Mouse (Mus musculus): Measurements from ENCODE around the gene Hoxb3. TPM values are rescaled to one million over a fixed set of nuclear protein-coding genes. Genes with fewer than 3 reads are reported as not detected.

The Hoxb3 gene
- polyA plus RNA-seq (2017; shearing (Covaris generic)): under 1 TPM in 1 of 2 experiments, not detected in 1; 0.25 TPM

DNA sequence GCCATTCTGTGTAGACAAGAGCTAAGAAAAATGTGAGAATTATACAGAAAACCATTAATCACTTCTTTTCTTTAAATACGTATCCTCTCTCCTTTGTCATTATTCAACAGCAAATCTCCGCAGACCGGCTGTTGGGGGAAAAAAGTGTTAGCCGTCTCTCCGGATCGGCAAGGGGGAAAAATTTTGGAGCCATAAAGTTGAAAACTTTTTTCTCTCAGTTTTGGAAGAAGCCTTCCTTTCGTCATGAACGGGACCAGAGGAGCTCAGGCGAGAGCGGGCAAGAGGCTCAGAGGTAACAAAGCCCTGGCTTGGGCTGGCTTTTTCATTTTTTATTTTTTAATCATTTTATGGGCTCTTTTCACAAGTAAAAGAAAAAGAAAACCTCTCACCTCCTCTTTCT, at the start of gene Hoxb3:
Gene Hoxb3 (plus strand): TSS at position 173 of the 400 bp plus-strand sequence.

DNA sequence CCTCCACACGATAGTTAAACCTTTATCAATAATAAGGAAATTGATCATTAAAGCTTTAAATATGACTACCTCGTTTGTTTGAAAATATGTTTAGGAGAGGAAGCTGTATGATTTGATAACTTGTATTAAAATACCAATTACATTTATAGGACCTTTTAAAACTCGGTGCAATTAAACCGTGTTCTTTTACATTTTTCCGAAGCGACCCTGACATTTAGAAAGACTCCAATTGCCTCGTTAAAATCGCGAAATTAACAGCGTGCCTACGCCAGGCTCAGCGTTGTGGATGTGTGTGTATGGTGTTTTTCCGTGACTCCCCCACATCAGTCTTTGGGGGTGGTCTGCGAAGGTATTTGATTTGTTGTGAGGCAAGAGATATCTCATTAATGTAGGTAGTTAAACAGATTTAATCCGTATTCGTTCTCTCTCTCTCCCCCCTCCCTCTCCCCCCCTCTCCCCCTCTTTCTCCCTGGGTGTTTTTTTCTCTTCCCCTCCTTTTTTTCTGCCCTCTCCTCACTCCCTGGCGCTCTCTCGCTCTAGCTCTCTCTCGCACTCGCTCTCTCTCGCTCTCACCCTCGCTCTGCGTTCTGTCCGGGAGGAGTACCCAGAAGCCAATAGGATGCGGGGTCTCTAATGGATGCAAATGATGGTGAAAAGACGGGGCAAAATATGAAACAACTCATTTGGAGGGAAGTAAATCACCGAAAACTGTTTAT, 41.1 kb upstream of the Hoxb3 start, which contains the start of gene Hoxb8:
Gene Hoxb8 (plus strand): TSS at position 51 of the 716 bp plus-strand sequence.

DNA sequence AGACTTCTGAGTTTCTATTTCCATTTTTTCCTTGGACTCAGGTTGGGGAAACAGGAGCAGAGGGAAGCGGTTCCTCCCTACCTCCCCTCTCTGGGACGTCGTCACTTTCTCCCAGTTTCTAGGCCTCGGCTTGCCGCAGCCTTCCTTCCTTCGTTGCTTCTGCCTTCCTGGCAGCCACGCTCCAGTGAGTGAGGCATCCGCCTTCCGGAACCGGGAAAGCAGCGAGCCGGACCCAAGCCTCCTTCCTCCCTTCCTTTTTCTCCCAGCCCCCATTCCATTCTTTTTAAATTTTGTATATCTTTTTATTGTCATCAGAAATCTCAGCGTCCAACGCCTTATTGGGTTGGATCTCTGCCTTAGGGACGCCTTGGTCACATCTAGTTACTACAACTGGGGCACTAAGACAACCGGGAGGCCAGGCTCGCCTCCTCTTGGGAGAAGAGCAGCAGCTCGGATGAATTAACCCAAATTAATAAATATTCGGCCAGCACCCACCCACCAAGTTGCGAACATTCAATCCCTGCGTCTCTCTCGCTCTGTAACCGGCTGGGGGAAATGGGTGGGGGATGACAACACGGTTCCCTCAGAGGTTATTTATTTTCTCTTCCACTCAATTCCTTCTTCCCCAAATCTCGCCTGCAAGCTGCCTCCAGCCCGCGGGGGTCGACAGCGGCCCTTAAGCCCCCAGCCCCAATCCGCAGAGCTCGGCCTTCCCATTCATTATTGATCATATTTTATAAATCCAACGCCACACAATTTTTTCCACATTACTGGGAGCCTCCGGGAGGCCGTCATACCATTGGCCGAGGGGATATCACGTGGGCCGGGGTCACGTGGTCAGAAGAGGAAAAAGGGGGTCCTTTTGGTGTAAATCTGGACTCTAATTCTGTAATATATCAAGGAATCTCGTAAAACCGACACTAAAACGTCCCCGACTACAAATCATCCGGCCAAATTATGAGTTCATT, 37.1 kb upstream of the Hoxb3 start, which contains the start of gene Hoxb7:
Gene Hoxb7 (plus strand): TSS at position 853 of the 968 bp plus-strand sequence.

DNA sequence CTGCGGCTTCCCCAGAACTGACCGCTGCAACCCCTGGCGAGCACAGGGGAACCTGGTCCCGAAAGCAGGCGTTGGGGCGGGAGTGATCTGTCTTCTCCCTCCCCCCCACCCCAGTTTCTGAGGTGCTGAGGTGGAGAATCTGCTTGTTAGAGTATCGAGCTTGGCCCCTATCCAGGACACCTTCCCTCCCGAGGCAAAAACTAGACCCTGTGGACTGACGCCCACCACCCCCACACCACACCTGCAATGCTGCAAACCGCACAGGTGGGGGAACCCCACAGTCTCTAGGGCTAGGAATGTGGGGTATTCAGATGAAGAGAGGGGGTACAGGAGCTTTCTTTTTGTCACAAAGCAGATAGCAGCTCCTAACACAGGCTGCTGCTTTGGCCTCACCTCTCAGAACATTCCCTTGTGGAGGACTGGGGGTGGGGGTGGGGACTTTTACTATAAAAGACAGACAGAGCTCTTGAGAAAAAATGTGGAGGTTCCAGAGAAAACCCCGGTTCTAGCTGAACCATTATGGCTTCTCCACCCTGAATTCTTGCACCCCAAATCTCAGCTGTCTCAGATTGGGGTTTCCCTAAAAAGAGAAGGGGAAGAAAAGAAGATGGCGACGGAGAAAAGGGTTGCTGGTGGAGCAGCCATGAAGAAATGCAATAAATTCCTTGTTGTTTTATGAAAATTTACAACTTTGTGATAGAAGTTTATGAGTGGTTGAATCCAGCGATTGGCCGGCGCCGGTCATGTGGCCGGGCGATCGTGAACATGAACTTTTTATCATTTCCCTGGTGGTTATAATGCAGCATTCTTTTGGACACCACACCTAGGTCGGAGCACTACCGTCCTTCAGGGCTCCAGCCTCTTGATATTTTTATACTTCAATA, 31.2 kb upstream of the Hoxb3 start, which contains the start of gene Hoxb6:
Gene Hoxb6 (plus strand): TSS at position 796 of the 884 bp plus-strand sequence.

DNA sequence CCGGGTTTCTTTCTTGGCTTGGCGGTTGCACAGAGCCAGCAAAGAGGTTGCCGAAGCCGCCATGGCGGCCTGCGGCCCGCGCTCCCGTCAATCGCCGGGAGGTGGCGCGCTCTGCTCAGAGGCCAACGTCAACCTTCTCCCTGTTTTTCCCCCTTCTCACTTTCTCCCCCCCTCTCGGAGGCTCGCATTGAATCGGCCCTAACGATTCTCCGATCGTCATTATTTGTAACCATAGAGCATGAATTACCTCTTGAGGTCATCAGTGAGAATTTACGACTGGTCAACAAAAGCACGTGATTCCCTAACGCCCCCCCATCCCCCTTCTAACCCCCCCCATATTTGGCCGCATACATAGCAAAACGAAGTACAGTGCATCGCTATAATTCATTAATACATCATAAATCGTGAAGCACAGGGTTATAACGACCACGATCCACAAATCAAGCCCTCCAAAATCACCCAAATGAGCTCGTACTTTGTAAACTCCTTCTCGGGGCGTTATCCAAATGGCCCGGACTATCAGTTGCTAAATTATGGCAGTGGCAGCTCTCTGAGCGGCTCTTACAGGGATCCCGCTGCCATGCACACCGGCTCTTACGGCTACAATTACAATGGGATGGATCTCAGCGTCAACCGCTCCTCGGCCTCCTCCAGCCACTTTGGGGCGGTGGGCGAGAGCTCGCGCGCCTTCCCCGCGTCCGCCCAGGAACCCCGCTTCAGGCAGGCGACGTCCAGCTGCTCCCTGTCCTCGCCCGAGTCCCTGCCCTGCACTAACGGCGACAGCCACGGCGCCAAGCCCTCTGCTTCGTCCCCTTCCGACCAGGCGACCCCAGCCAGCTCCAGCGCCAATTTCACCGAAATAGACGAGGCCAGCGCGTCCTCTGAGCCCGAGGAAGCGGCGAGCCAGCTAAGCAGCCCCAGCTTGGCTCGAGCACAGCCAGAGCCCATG, 19.7 kb upstream of the Hoxb3 start, which contains the start of gene Hoxb5:
Gene Hoxb5 (plus strand): TSS at position 186 of the 949 bp plus-strand sequence.

DNA sequence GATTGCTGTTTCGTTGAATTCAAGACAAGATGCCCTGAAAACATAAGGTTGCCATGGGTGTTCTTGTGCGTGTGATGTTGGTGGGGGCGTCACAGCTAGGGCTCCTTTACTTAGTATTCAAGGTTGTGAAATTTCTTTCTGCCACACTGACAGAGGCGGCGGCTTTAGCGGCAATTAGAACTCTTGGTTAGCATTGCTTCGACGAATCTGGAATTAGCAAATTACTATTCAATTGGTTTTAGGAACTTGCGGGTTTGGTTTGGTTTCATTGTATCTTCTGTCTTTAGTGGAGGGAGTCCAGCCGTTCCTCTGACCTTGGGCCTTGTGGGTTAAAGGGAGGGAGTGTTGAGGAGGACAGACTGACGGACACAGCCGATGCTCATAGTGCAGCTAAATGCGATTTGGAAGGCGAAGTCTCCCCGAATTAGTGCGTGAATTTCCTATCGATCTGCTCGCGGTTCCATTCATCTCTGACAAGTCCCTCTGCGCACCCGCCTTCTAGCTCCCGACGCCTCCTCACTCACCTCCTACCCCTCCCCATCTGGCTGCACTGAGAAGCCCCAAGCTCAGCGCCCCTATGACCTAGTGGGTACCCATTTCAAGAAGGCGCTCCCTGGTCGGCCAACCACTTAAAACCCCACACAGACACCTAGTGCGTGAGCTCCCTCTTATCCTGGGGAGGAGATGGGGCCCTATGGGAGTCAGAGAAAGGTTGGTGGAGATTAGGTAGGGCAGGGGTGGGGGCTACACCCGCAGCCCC, 5.3 kb upstream of the Hoxb3 start, which contains the start of gene Hoxb4:
Gene Hoxb4 (plus strand): TSS at position 660 of the 760 bp plus-strand sequence.

DNA sequence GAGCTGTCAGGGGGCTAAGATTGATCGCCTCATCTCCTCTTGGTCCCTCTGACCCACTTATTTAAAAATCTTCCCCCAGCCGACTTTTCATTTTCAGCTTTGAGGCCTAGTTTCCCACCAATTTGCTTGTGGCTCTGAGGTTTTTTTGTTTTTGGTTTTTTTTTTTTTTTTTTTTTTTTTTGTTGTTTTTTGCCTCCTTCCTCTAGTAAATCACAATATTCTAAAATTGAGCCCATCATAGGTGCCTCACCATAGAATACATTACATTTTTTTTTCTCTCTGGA, 27.2 kb downstream of the Hoxb3 start, which contains the start of gene Hoxb2:
Gene Hoxb2 (plus strand): TSS at position 185 of the 284 bp plus-strand sequence.

DNA sequence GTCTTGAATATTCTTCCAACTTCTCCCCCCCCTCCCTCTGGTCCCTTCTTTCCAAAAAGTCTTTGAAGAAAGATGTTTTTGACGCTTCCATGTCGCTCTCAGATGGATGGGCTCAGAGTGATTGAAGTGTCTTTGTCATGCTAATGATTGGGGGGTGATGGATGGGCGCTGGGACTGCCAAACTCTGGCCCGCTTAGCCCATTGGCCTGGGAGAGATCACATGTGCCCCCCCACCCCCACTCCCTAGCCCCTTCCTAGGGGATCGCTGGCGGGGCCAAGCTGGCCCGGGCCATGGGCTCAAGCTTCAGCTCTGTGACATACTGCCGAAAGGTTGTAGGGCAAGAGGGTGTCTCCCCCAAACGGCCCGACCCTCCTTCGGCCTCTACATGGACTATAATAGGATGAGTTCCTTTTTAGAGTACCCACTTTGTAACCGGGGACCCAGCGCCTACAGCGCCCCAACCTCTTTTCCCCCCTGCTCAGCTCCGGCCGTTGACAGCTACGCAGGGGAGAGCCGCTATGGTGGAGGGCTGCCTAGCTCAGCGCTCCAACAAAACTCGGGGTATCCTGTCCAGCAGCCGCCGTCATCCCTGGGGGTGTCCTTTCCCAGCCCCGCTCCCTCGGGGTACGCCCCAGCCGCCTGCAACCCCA, 42.4 kb downstream of the Hoxb3 start, which contains the start of gene Hoxb1:
Gene Hoxb1 (plus strand): TSS at position 312 of the 651 bp plus-strand sequence.

Other genes starting within 250 kb of the Hoxb3 start
- gene Atp5g1, start 247.7 kb upstream of the Hoxb3 start, polyA plus RNA-seq (2017; shearing (Covaris generic)): 100 to 1,000 TPM; 302 to 318 TPM
- under 1 TPM in 1 of 2 experiments, not detected in 1; 0.27 TPM for gene Calcoco2, start 211.4 kb upstream of the Hoxb3 start, polyA plus RNA-seq (2017; shearing (Covaris generic))
- under 1 TPM; 0.06 to 0.23 TPM for gene Ttll6, start 189.5 kb upstream of the Hoxb3 start, polyA plus RNA-seq (2017; shearing (Covaris generic))
- gene Hoxb13, start 129.0 kb upstream of the Hoxb3 start, polyA plus RNA-seq (2017; shearing (Covaris generic)): under 1 TPM in 1 of 2 experiments, not detected in 1; 0.14 TPM
- gene Hoxb9, start 51.9 kb upstream of the Hoxb3 start, polyA plus RNA-seq (2017; shearing (Covaris generic)): not detected
- gene Hoxb8, start 41.4 kb upstream of the Hoxb3 start, polyA plus RNA-seq (2017; shearing (Covaris generic)): not detected
- gene Hoxb7, start 36.7 kb upstream of the Hoxb3 start, polyA plus RNA-seq (2017; shearing (Covaris generic)): not detected
- gene Hoxb6, start 30.9 kb upstream of the Hoxb3 start, polyA plus RNA-seq (2017; shearing (Covaris generic)): not detected
- gene Hoxb5, start 20.0 kb upstream of the Hoxb3 start, polyA plus RNA-seq (2017; shearing (Covaris generic)): 1 to 10 TPM in 1 of 2 experiments, under 1 TPM in 1; 0.14 to 1.1 TPM
- under 1 TPM; 0.61 to 0.72 TPM for gene Hoxb4, start 5.1 kb upstream of the Hoxb3 start, polyA plus RNA-seq (2017; shearing (Covaris generic))
- under 1 TPM; 0.10 to 0.91 TPM for gene Hoxb2, start 27.2 kb downstream of the Hoxb3 start, polyA plus RNA-seq (2017; shearing (Covaris generic))
- under 1 TPM in 1 of 2 experiments, not detected in 1; 0.68 TPM for gene Hoxb1, start 42.4 kb downstream of the Hoxb3 start, polyA plus RNA-seq (2017; shearing (Covaris generic))
- gene Skap1, start 141.3 kb downstream of the Hoxb3 start, polyA plus RNA-seq (2017; shearing (Covaris generic)): 100 to 1,000 TPM; 606 to 640 TPM